16 mouse cellular contexts compared by ENCODE assay signal in genomic region chr11:72519895-72520294, GRCm38 (mm10). TPM values are rescaled to one million over a fixed set of nuclear protein-coding genes. Genes with fewer than 3 reads are reported as not detected.
"Had no signal": no experiment of that assay in that cellular context is flagged by ENCODE, and none has a peak within 500 bp of the region (broad histone marks: within the 10 kb centered on the region; RNA-seq: fewer than 3 reads in every experiment).

No protein-coding gene starts in this region.

- H3K4me3 ChIP-seq: kidney, embryonic 15.5 days; left cerebral cortex, adult 2 months; liver, embryonic 13.5 days; megakaryocyte, embryonic 14.5 days; midbrain, embryonic 10.5 days; midbrain, embryonic 13.5 days; myocyte; neural tube, embryonic 13.5 days had no signal

- H3K4me1 ChIP-seq: kidney, embryonic 15.5 days; liver, embryonic 13.5 days; midbrain, embryonic 10.5 days; midbrain, embryonic 13.5 days; neural tube, embryonic 13.5 days had no signal

- H3K27me3 ChIP-seq: kidney, embryonic 15.5 days; liver, embryonic 13.5 days; megakaryocyte, embryonic 14.5 days; midbrain, embryonic 13.5 days; neural tube, embryonic 13.5 days had no signal

- ATAC-seq: midbrain, embryonic 13.5 days; midbrain, embryonic 16.5 days had no signal

- H3K27ac ChIP-seq: kidney, embryonic 15.5 days; left cerebral cortex, adult 2 months; liver, embryonic 13.5 days; midbrain, embryonic 10.5 days; midbrain, embryonic 13.5 days; neural tube, embryonic 13.5 days had no signal

- DNase-seq: kidney, postnatal 10 days; layer of hippocampus, postnatal 36 days; liver, embryonic 13.5 days; lung, adult 2 months; retina, postnatal 1 day; right cerebral cortex, postnatal 25 days; thymus, adult 18-20 months; thymus, postnatal 36 days had no signal

RNA-seq across cellular contexts. Expression of gene Spns3, which starts 30.4 kb away (rescaled TPM):
- polyA plus RNA-seq: midbrain, embryonic 10.5 days; midbrain, embryonic 13.5 days; midbrain, embryonic 16.5 days had no signal
